Mouse (Mus musculus): ENCODE measurements around the gene Ctnnd2. TPM values are rescaled to one million over a fixed set of nuclear protein-coding genes. Genes with fewer than 3 reads are reported as not detected.
A peak's percentile ranks its signal among the peaks of the same experiment; 100 is the strongest.
"Not testable (repeated sequence)": the region's sequence is repeated elsewhere in the genome, so short reads cannot be mapped to it uniquely, and the experiment has no call there.

Gene Ctnnd2
- 2.4 and 5.3 TPM in 2 replicates for total RNA-seq (2017)

GRCm38 (mm10) chr15:30172391-30173281, at the start of gene Ctnnd2:
Gene Ctnnd2, plus strand, starts transcription at chr15:30172593.
- peak; percentile 63 to 74 for ATAC-seq (replicated peaks in 1 of 2; ENCODE audit: insufficient read depth in 1 of 2, low FRiP score in 2 of 2, low TSS enrichment in 1 of 2, low read depth in 1 of 2, poor library complexity in 2 of 2, severe bottlenecking in 2 of 2)

- no peak for ATAC-seq (replicated peaks in 1 of 2; ENCODE audit: insufficient read depth in 1 of 2, low FRiP score in 2 of 2, low TSS enrichment in 1 of 2, low read depth in 1 of 2, poor library complexity in 2 of 2, severe bottlenecking in 2 of 2)
Observed at GRCm38 (mm10) chr15:30130705-30131104, 41.7 kb upstream of the Ctnnd2 start.

- not testable (repeated sequence) for ATAC-seq (replicated peaks in 1 of 2; ENCODE audit: insufficient read depth in 1 of 2, low FRiP score in 2 of 2, low TSS enrichment in 1 of 2, low read depth in 1 of 2, poor library complexity in 2 of 2, severe bottlenecking in 2 of 2)
Observed at GRCm38 (mm10) chr15:30139626-30140025, 32.8 kb upstream of the Ctnnd2 start.

GRCm38 (mm10) chr15:30145413-30145812, 27.0 kb upstream of the Ctnnd2 start:
- ATAC-seq (replicated peaks in 1 of 2; ENCODE audit: insufficient read depth in 1 of 2, low FRiP score in 2 of 2, low TSS enrichment in 1 of 2, low read depth in 1 of 2, poor library complexity in 2 of 2, severe bottlenecking in 2 of 2) = no peak

DNA sequence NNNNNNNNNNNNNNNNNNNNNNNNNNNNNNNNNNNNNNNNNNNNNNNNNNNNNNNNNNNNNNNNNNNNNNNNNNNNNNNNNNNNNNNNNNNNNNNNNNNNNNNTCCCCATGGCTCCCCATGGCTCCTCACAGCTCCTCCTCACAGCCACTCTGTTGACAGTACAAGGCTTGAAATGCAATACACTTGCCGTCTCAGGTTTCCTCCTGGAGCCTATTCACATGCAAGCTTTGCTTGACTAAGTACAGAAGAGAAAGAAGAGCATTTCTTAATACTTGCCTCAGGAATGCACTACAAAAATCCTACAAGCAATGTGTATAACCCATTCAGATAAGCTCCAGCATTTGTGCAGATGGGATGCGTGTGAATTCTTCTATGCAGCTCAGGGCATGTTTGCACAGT, 20.2 kb upstream of the Ctnnd2 start:
- ATAC-seq (replicated peaks in 1 of 2; ENCODE audit: insufficient read depth in 1 of 2, low FRiP score in 2 of 2, low TSS enrichment in 1 of 2, low read depth in 1 of 2, poor library complexity in 2 of 2, severe bottlenecking in 2 of 2) = no peak

GRCm38 (mm10) chr15:30157975-30158374, 14.4 kb upstream of the Ctnnd2 start:
- ATAC-seq (replicated peaks in 1 of 2; ENCODE audit: insufficient read depth in 1 of 2, low FRiP score in 2 of 2, low TSS enrichment in 1 of 2, low read depth in 1 of 2, poor library complexity in 2 of 2, severe bottlenecking in 2 of 2) = no peak

DNA sequence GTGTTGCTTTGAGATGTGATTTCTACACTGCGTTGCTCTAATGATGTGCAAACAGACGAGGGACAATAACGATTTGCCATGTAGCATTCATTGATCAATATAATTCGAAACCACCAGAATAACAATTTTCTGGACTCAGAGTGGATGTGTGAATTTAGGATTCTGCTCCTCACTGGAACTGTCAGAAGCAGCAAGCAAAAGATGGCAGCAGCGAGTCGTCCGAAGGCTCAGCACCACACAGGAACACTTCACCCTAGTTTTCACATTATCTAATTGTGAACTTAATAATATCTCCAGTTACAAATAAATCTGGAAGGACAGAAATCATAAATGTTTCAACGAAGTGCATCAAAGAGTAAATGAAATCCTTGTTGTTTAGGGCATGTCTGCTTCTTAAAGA, 2.4 kb upstream of the Ctnnd2 start:
- ATAC-seq (replicated peaks in 1 of 2; ENCODE audit: insufficient read depth in 1 of 2, low FRiP score in 2 of 2, low TSS enrichment in 1 of 2, low read depth in 1 of 2, poor library complexity in 2 of 2, severe bottlenecking in 2 of 2) = no peak

DNA sequence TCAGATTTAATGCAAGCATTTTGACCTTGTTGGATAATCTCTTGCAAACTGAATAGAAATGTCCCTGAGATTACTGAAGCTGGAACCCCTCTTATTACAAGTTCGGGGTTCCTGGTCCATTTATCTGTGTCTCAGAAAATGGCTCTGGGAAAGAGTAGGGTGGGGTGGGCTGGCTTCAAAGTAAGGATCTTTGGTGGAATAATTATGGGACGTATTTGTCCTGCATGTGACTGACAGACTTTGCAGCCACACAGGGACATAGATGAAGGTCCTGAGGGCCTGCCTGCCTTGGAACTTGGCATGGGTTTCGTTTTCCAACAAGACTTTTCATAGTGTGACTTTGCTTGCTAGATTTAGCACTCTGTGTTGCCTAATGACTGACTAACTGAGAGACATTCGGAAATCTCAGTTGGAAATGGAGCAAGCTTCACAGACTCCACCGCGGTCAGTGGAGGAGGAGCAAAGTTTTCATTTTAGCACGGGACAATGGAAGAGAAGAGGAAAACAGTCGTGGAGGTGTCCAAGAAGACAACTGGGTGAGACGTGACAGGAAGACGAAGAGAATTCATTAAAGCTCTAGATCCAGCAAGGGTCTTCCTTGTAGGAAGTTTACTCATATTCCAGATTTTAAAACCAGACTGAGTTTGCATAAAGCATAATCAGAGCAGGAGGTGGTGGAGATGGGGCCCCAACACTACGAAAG, 749 bp upstream of the Ctnnd2 start:
- no peak for ATAC-seq (replicated peaks in 1 of 2; ENCODE audit: insufficient read depth in 1 of 2, low FRiP score in 2 of 2, low TSS enrichment in 1 of 2, low read depth in 1 of 2, poor library complexity in 2 of 2, severe bottlenecking in 2 of 2)

GRCm38 (mm10) chr15:30173370-30173941, 1.1 kb downstream of the Ctnnd2 start:
- ATAC-seq (replicated peaks in 1 of 2; ENCODE audit: insufficient read depth in 1 of 2, low FRiP score in 2 of 2, low TSS enrichment in 1 of 2, low read depth in 1 of 2, poor library complexity in 2 of 2, severe bottlenecking in 2 of 2) = no peak

DNA sequence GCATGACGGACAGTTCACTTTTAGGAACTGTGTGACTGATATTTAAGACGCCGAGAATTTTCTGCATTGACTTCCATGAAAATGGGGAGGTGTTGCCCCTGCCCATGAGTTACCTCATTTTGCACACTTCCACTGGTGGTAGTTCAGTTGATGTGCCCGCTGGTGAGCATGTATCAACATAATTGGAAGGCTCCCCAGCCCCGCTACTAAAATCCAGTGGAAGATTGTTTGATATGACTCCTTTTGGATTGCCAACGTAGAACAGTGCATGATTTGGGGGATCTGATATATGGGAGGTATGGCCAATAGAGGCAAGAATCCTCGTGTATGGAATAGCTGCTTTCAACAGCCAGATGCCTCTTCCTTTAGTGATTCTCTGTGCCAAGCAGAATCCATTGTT, 1.9 kb downstream of the Ctnnd2 start:
- no peak for ATAC-seq (replicated peaks in 1 of 2; ENCODE audit: insufficient read depth in 1 of 2, low FRiP score in 2 of 2, low TSS enrichment in 1 of 2, low read depth in 1 of 2, poor library complexity in 2 of 2, severe bottlenecking in 2 of 2)

DNA sequence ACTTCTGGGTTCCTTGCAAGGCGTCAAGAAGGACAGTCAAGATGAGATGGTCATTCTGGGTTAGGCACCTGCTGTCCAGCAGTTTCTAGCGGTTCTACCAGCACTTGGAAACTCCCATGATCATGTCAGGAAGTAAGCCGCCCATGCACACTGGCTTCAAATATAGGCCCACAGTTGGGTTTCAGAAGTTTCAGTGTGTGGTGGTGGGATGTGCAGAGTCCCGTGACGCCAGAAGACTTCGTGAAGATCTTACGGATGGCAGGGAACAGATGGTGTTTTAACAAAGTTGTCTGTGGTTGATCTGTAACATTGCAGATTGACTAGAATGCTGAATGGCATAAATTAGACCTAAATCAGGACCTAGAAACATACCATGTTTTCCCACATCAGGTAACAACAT, 11.6 kb downstream of the Ctnnd2 start:
- ATAC-seq (replicated peaks in 1 of 2; ENCODE audit: insufficient read depth in 1 of 2, low FRiP score in 2 of 2, low TSS enrichment in 1 of 2, low read depth in 1 of 2, poor library complexity in 2 of 2, severe bottlenecking in 2 of 2) = no peak

- ATAC-seq (replicated peaks in 1 of 2; ENCODE audit: insufficient read depth in 1 of 2, low FRiP score in 2 of 2, low TSS enrichment in 1 of 2, low read depth in 1 of 2, poor library complexity in 2 of 2, severe bottlenecking in 2 of 2) = no peak
Observed at GRCm38 (mm10) chr15:30190872-30191271, 18.5 kb downstream of the Ctnnd2 start.

- ATAC-seq (replicated peaks in 1 of 2; ENCODE audit: insufficient read depth in 1 of 2, low FRiP score in 2 of 2, low TSS enrichment in 1 of 2, low read depth in 1 of 2, poor library complexity in 2 of 2, severe bottlenecking in 2 of 2) = no peak
Observed at GRCm38 (mm10) chr15:30191931-30192668, 19.7 kb downstream of the Ctnnd2 start.

- no peak for ATAC-seq (replicated peaks in 1 of 2; ENCODE audit: insufficient read depth in 1 of 2, low FRiP score in 2 of 2, low TSS enrichment in 1 of 2, low read depth in 1 of 2, poor library complexity in 2 of 2, severe bottlenecking in 2 of 2)
Observed at GRCm38 (mm10) chr15:30198429-30198828, 26.0 kb downstream of the Ctnnd2 start.

GRCm38 (mm10) chr15:30199785-30200184, 27.4 kb downstream of the Ctnnd2 start:
- ATAC-seq (replicated peaks in 1 of 2; ENCODE audit: insufficient read depth in 1 of 2, low FRiP score in 2 of 2, low TSS enrichment in 1 of 2, low read depth in 1 of 2, poor library complexity in 2 of 2, severe bottlenecking in 2 of 2) = no peak

- ATAC-seq (replicated peaks in 1 of 2; ENCODE audit: insufficient read depth in 1 of 2, low FRiP score in 2 of 2, low TSS enrichment in 1 of 2, low read depth in 1 of 2, poor library complexity in 2 of 2, severe bottlenecking in 2 of 2) = no peak
Observed at GRCm38 (mm10) chr15:30201211-30201610, 28.8 kb downstream of the Ctnnd2 start.

- ATAC-seq (replicated peaks in 1 of 2; ENCODE audit: insufficient read depth in 1 of 2, low FRiP score in 2 of 2, low TSS enrichment in 1 of 2, low read depth in 1 of 2, poor library complexity in 2 of 2, severe bottlenecking in 2 of 2) = no peak
Observed at GRCm38 (mm10) chr15:30201617-30202016, 29.2 kb downstream of the Ctnnd2 start.

- ATAC-seq (replicated peaks in 1 of 2; ENCODE audit: insufficient read depth in 1 of 2, low FRiP score in 2 of 2, low TSS enrichment in 1 of 2, low read depth in 1 of 2, poor library complexity in 2 of 2, severe bottlenecking in 2 of 2) = no peak
Observed at GRCm38 (mm10) chr15:30212746-30213145, 40.4 kb downstream of the Ctnnd2 start.

Data from hematopoietic stem cell, adult 5-6 weeks (primary cell).